Mouse (Mus musculus): ENCODE data around the gene 2310034G01Rik.

DNA sequence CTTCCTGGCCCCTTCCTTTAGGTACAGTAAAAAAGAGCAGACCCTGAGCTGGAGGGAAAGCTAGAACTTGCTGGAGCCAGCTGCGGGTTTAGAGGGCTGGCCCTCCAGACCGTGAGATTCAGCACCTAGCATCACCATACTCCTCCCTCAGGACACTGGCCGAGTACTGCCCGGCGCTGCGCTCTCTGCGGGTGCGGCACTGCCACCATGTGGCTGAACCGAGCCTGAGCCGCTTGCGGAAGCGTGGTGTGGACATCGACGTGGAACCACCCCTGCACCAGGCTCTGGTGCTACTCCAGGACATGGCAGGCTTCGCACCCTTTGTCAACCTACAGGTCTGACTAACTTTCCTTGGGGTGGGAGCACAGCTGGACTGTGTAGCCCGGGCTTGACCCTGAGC, 20.2 kb downstream of the 2310034G01Rik start:
- TF ChIP-seq CTCF (IDR thresholded peaks at IDR 0.05; ENCODE audit: low read depth) (peak; percentile 97), EP300 (optimal IDR thresholded peaks at IDR 0.05) (no peak)

Data from stomach, postnatal 0 days (tissue).